Mouse (Mus musculus) kidney, embryonic 16.5 days (tissue): Measurements from ENCODE around the gene Tnnt3. TPM values are rescaled to one million over a fixed set of nuclear protein-coding genes. Genes with fewer than 3 reads are reported as not detected.

Experiments used
- ATAC-seq: fragments of 200-750 bp; cut with Nextera tagmentation; 2 replicates; pipeline ENCODE4 v1.8.0; 2017; ENCODE audit warnings: moderate TSS enrichment; ENCODE audit not compliant: low FRiP score, low TSS enrichment
- H3K27ac ChIP-seq: fragments of 300-500 bp; sonication (generic); 2 replicates; pipeline ENCODE4 v1.5.1; 2014; ENCODE audit warnings: low read length
- H3K27me3 ChIP-seq: fragments of 300-500 bp; sonication (generic); 2 replicates; pipeline ENCODE4 v1.6.1; 2014; ENCODE audit warnings: low read length, control low read depth, mixed read lengths; ENCODE audit not compliant: insufficient read depth
- H3K36me3 ChIP-seq: fragments of 300-500 bp; sonication (generic); 2 replicates; pipeline ENCODE4 v1.6.1; 2014; ENCODE audit warnings: low read length, control low read depth, mixed read lengths; ENCODE audit not compliant: insufficient read depth
- H3K4me1 ChIP-seq: fragments of 300-500 bp; sonication (generic); 2 replicates; pipeline ENCODE4 v1.6.1; 2014; ENCODE audit warnings: low read length, control low read depth, mixed read lengths; ENCODE audit not compliant: insufficient read depth
- H3K4me2 ChIP-seq: fragments of 300-500 bp; sonication (generic); replicated peaks from 2 replicates; pipeline ENCODE4 v1.6.1; 2014; ENCODE audit warnings: low read depth, low read length
- H3K4me3 ChIP-seq: fragments of 300-500 bp; sonication (generic); 2 replicates; pipeline ENCODE4 v1.5.1; 2014; ENCODE audit warnings: mild to moderate bottlenecking, low read length
- H3K9ac ChIP-seq: fragments of 300-500 bp; sonication (generic); replicated peaks from 2 replicates; pipeline ENCODE4 v1.6.1; 2014; ENCODE audit warnings: low read length
- H3K9me3 ChIP-seq: fragments of 300-500 bp; sonication (generic); 2 replicates; pipeline ENCODE4 v1.6.1; 2016; ENCODE audit warnings: low read length, control low read depth
- WGBS: fragments of 180-500 bp; shearing (Covaris S2); extraction: QIAGEN DNeasy Blood & Tissue Kit; methylation state at CpG from one replicate; pipeline ENCODE4 v1.1.7; 2014; 5-methylcytosine and 5-hydroxymethylcytosine counted together
- polyA plus RNA-seq: library from polyadenylated mRNA; unstranded; fragments of >200 nt; fragmentation: Nextera tagmentation; extraction: Ambion mirVana; gene quantifications from 2 replicates; pipeline ENCODE4 v1.2.1, GENCODE M21; 2015

Tnnt3 gene
- polyA plus RNA-seq, 1 experiment from 2014 or later, result 17.2 TPM

GRCm38 (mm10) chr7:142497775-142498174 lies 861 bp upstream of the Tnnt3 start:
- Histone ChIP-seq H3K4me2 (no peak overlapping the region), H3K4me1 (peaks cover 13% of the 10 kb centered on the region), H3K9ac (no peak overlapping the region), H3K4me3 (no peak overlapping the region), H3K27me3 (no peaks in the 10 kb centered on the region), H3K9me3 (no peaks in the 10 kb centered on the region), H3K27ac (no peak overlapping the region), H3K36me3 (peaks cover 16% of the 10 kb centered on the region; the same call in 1 of the 2 replicates)
- ATAC-seq, result no peak
- 93% methylated on average over 2 of the region's 2 CpGs for WGBS

DNA sequence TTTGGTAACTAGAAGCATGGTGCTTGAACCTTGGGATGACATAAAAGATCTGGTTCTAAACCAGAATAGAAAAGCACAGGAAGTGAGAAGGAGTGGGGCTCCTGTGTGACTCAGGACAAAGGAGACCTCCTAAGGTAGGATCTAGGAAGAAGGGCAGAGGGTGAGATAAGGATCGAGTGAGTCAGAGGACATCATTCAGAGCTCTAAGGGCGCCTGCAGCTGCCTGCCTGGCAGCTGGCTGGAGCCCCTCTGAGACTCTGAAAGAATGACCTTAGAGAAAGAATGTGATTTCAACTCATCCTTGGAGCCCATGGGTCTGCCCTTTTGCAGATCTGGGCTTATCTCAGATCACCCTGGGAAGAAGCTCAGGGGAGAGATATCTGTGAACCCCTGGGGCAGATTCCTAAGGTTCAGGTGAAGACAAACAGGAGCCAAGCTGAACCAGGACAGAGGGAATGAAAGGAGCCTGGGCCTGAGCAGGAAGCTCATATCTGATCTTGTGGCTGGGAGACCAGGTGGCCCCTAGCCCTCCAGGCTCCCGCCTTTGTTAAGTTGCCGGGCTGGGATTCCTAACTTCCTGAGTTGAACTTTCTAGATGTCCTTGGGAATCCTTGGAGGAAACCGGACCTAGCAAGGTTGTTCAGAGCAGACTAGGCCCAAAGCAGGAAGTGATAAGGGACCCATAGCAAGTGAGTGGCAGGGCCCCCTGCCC lies 530 bp downstream of the Tnnt3 start:
- H3K4me2 ChIP-seq, result no peak overlapping the region
- peaks cover 7% of the 10 kb centered on the region; the same call in 1 of the 2 replicates for H3K36me3 ChIP-seq
- H3K4me3 ChIP-seq, result no peak overlapping the region
- H3K27ac ChIP-seq, result peak overlapping the region; percentile 51; the same call in 1 of the 2 replicates
- H3K4me1 ChIP-seq, result peaks cover 13% of the 10 kb centered on the region
- H3K9ac ChIP-seq, result no peak overlapping the region
- H3K9me3 ChIP-seq, result no peaks in the 10 kb centered on the region
- H3K27me3 ChIP-seq, result no peaks in the 10 kb centered on the region
- no peak for ATAC-seq
- WGBS, result 60% methylated on average over 5 of the region's 5 CpGs

- H3K36me3 ChIP-seq, result no peaks in the 10 kb centered on the region
- no peak overlapping the region for H3K4me3 ChIP-seq
- H3K9me3 ChIP-seq, result no peaks in the 10 kb centered on the region
- H3K27ac ChIP-seq, result peak overlapping the region; percentile 51; the same call in 1 of the 2 replicates
- no peak overlapping the region for H3K4me2 ChIP-seq
- ATAC-seq, result no peak
- WGBS, result 75% methylated on average over 1 of the region's 1 CpGs
- no peaks in the 10 kb centered on the region for H3K27me3 ChIP-seq
- H3K4me1 ChIP-seq, result peaks cover 14% of the 10 kb centered on the region
- H3K9ac ChIP-seq, result no peak overlapping the region
These were observed 1.4 kb downstream of the Tnnt3 start for GRCm38 (mm10) chr7:142500032-142500431.

DNA sequence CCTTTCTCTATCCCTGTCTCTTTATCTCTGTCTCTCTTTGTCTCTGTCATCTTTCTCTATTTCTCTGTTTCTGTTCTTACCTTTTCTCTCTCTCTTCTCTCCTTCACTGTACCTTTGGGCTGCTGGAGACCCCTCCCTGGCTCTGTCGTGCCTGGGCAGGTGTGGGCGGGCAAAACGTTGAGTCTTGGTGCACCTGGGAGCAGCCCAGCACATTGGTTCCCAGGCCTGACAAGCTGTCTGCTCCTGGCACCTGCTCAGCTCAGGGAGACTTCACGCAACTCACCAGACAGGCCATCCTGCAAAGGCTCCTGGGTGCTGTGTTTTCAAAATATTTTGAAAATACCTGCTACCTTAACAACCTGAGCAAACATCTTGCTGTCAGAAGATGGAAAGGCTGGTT lies 4.6 kb downstream of the Tnnt3 start:
- WGBS, result 68% methylated on average over 4 of the region's 4 CpGs
- no peak overlapping the region for H3K27ac ChIP-seq
- ATAC-seq, result no peak
- H3K36me3 ChIP-seq, result no peaks in the 10 kb centered on the region
- H3K9me3 ChIP-seq, result no peaks in the 10 kb centered on the region
- no peaks in the 10 kb centered on the region for H3K27me3 ChIP-seq
- no peak overlapping the region for H3K4me3 ChIP-seq
- no peak overlapping the region for H3K4me2 ChIP-seq
- no peak overlapping the region for H3K9ac ChIP-seq
- H3K4me1 ChIP-seq, result peaks cover 31% of the 10 kb centered on the region

GRCm38 (mm10) chr7:142505942-142506341 lies 7.3 kb downstream of the Tnnt3 start:
- H3K9ac ChIP-seq, result peak overlapping the region; percentile 15; the same call in 1 of the 2 replicates
- no peaks in the 10 kb centered on the region for H3K27me3 ChIP-seq
- H3K9me3 ChIP-seq, result no peaks in the 10 kb centered on the region
- WGBS, result 30% methylated on average over 2 of the region's 2 CpGs
- H3K4me2 ChIP-seq, result no peak overlapping the region
- no peaks in the 10 kb centered on the region for H3K36me3 ChIP-seq
- H3K4me3 ChIP-seq, result no peak overlapping the region
- peak overlapping the region; percentile 22; the same call in 1 of the 2 replicates for H3K27ac ChIP-seq
- peaks cover 34% of the 10 kb centered on the region for H3K4me1 ChIP-seq
- ATAC-seq, result no peak

DNA sequence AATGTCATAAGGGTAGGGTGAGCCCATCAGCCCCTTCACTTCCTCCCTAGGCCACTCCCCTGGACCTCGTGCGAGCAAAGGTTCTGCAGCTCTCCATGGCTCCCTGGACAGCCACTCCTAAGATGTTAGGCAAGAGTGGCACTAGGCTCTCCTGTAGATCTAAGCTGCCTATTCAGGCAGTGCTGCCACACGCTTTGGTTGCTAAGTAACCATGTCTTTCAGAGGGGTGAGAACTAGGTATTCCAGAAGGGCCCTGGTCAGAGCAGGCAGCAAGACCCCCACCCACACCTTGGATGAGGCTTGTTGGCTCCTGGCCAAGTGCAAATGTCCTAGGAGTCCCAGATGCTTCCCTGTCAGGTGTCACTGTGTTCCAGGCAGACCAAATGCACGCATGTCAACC lies 7.9 kb downstream of the Tnnt3 start:
- Histone ChIP-seq H3K4me1 (peaks cover 37% of the 10 kb centered on the region), H3K9ac (peak overlapping the region; percentile 17; the same call in 1 of the 2 replicates), H3K27me3 (no peaks in the 10 kb centered on the region), H3K9me3 (no peaks in the 10 kb centered on the region), H3K4me3 (no peak overlapping the region), H3K27ac (no peak overlapping the region), H3K36me3 (no peaks in the 10 kb centered on the region), H3K4me2 (no peak overlapping the region)
- 46% methylated on average over 4 of the region's 4 CpGs for WGBS
- ATAC-seq, result 0 out of 2 replicates have a peak, but pooled peaks have one; percentile 9

- no peak for ATAC-seq
- peaks cover 37% of the 10 kb centered on the region for H3K4me1 ChIP-seq
- H3K27ac ChIP-seq, result no peak overlapping the region
- H3K27me3 ChIP-seq, result no peaks in the 10 kb centered on the region
- no peaks in the 10 kb centered on the region for H3K36me3 ChIP-seq
- no peak overlapping the region for H3K9ac ChIP-seq
- H3K4me2 ChIP-seq, result no peak overlapping the region
- no peaks in the 10 kb centered on the region for H3K9me3 ChIP-seq
- no peak overlapping the region for H3K4me3 ChIP-seq
- WGBS, result 93% methylated on average over 9 of the region's 9 CpGs
These were observed 8.8 kb downstream of the Tnnt3 start for GRCm38 (mm10) chr7:142507453-142507852.

DNA sequence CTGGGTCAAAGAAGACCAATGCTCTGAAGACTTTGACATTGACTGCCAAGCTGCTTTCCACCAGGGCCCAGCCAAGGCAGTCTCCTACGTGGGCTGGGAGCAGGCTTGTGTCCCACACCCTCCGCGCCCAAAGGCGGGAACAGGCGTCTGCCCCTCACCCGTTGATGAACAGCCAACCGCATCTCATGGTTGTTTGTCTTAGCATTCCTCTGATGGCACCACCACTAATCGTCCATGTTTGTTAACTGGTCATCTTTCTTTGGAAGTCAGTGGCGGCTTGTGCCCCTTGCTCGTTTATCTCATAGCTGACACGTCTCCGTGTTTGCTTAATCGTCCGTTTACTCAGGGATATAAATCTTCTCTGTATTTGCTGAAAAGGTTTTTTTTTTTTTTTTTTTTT lies 10.9 kb downstream of the Tnnt3 start:
- WGBS, result 18% methylated on average over 14 of the region's 14 CpGs

GRCm38 (mm10) chr7:142510021-142510777 lies 11.6 kb downstream of the Tnnt3 start:
- Histone ChIP-seq H3K9ac (peak overlapping the region; percentile 47), H3K27ac (peak overlapping the region; percentile 97), H3K27me3 (no peaks in the 10 kb centered on the region), H3K9me3 (no peaks in the 10 kb centered on the region), H3K36me3 (no peaks in the 10 kb centered on the region), H3K4me1 (peaks cover 35% of the 10 kb centered on the region), H3K4me3 (no peak overlapping the region), H3K4me2 (no peak overlapping the region)
- 17% methylated on average over 12 of the region's 12 CpGs for WGBS
- peak; percentile 29; the same call in 1 of the 2 replicates for ATAC-seq

More for the DNA sequence above, 10.9 kb downstream of the Tnnt3 start:
- H3K4me2 ChIP-seq, result no peak overlapping the region
- no peak overlapping the region; the same call in 1 of the 2 replicates for H3K9ac ChIP-seq
- H3K27me3 ChIP-seq, result no peaks in the 10 kb centered on the region
- H3K4me3 ChIP-seq, result no peak overlapping the region
- ATAC-seq, result peak; percentile 54; the same call in 1 of the 2 replicates
- no peaks in the 10 kb centered on the region for H3K36me3 ChIP-seq
- peaks cover 37% of the 10 kb centered on the region for H3K4me1 ChIP-seq
- no peaks in the 10 kb centered on the region for H3K9me3 ChIP-seq
- H3K27ac ChIP-seq, result peak overlapping the region; percentile 97

GRCm38 (mm10) chr7:142514048-142514447 lies 15.4 kb downstream of the Tnnt3 start:
- Histone ChIP-seq H3K4me3 (no peak overlapping the region), H3K27me3 (no peaks in the 10 kb centered on the region), H3K9me3 (no peaks in the 10 kb centered on the region), H3K36me3 (no peaks in the 10 kb centered on the region), H3K9ac (no peak overlapping the region), H3K4me2 (no peak overlapping the region), H3K27ac (no peak overlapping the region), H3K4me1 (peaks cover 39% of the 10 kb centered on the region)
- ATAC-seq, result no peak
- WGBS, result 67% methylated on average over 4 of the region's 4 CpGs
